Mouse (Mus musculus) limb, embryonic 14.5 days (tissue): ENCODE results near the gene Hist1h3c. TPM values are rescaled to one million over a fixed set of nuclear protein-coding genes. Genes with fewer than 3 reads are reported as not detected.

ENCODE experiments used
- ATAC-seq: fragments of 200-750 bp; cut with Nextera tagmentation; 2 replicates; pipeline ENCODE4 v1.8.0; 2017; ENCODE audit warnings: low read depth, moderate number of reproducible peaks, moderate TSS enrichment; ENCODE audit not compliant: low FRiP score
- DNase-seq: peaks from one replicate; pipeline ENCODE4 v3.0.0-alpha.2; 2015; ENCODE audit warnings: low spot score
- H3K27ac ChIP-seq: fragments of 300-500 bp; sonication (generic); replicated peaks from 2 replicates; pipeline ENCODE4 v1.5.1; 2014; ENCODE audit warnings: low read depth, mild to moderate bottlenecking, low read length, moderate library complexity, mixed read lengths
- H3K27me3 ChIP-seq: fragments of 300-500 bp; sonication (generic); 2 replicates; pipeline ENCODE4 v1.6.1; 2014; ENCODE audit warnings: low read length, mixed read lengths; ENCODE audit not compliant: control insufficient read depth, insufficient read depth
- H3K36me3 ChIP-seq: fragments of 300-500 bp; sonication (generic); 2 replicates; pipeline ENCODE4 v1.6.1; 2014; ENCODE audit warnings: mild to moderate bottlenecking, low read length, moderate library complexity, mixed read lengths; ENCODE audit not compliant: control insufficient read depth, insufficient read depth
- H3K4me1 ChIP-seq: fragments of 300-500 bp; sonication (generic); 2 replicates; pipeline ENCODE4 v1.6.1; 2014; ENCODE audit warnings: antibody characterized with exemption, low read length, mixed read lengths; ENCODE audit not compliant: control insufficient read depth, insufficient read depth
- H3K4me2 ChIP-seq: fragments of 300-500 bp; sonication (generic); replicated peaks from 2 replicates; pipeline ENCODE4 v1.6.1; 2014; ENCODE audit warnings: low read depth, mild to moderate bottlenecking, low read length, moderate library complexity; ENCODE audit not compliant: severe bottlenecking
- H3K4me3 ChIP-seq: fragments of 300-500 bp; sonication (generic); replicated peaks from 2 replicates; pipeline ENCODE4 v1.5.1; 2014; ENCODE audit warnings: low read length
- H3K9ac ChIP-seq: fragments of 300-500 bp; sonication (generic); 2 replicates; pipeline ENCODE4 v1.6.1; 2014; ENCODE audit warnings: mild to moderate bottlenecking, low read depth, low read length, moderate library complexity; ENCODE audit not compliant: severe bottlenecking
- H3K9me3 ChIP-seq: fragments of 300-500 bp; sonication (generic); 2 replicates; pipeline ENCODE4 v1.6.1; 2016; ENCODE audit warnings: low read length; ENCODE audit not compliant: control insufficient read depth
- POLR2A ChIP-seq: fragments of 200-500 bp; IDR thresholded peaks from 2 replicates; pipeline ENCODE4 v1.8.0; 2012; ENCODE audit warnings: inconsistent platforms, mild to moderate bottlenecking, moderate library complexity, borderline replicate concordance; ENCODE audit not compliant: insufficient read depth, insufficient read length; ENCODE audit errors: extremely low read depth
- WGBS: fragments of 180-500 bp; shearing (Covaris S2); extraction: QIAGEN DNeasy Blood & Tissue Kit; methylation state at CpG from one replicate; pipeline ENCODE4 v1.1.7; 2014; 5-methylcytosine and 5-hydroxymethylcytosine counted together
- polyA plus RNA-seq, 2 experiments: library from polyadenylated mRNA; depleted of rRNA in 1 of 2; stranded (reverse) in 1 of 2; unstranded in 1 of 2; fragments of >200 nt; fragmentation: Nextera tagmentation in 1 of 2; extraction: Ambion mirVana in 1 of 2; gene quantifications; 2 replicates each; pipeline versions ENCODE4 v1.2.1 to v1.2.3; 2012 to 2014

Hist1h3c gene
- polyA plus RNA-seq, 2 experiments, result 8.1 to 41.4 TPM

DNA sequence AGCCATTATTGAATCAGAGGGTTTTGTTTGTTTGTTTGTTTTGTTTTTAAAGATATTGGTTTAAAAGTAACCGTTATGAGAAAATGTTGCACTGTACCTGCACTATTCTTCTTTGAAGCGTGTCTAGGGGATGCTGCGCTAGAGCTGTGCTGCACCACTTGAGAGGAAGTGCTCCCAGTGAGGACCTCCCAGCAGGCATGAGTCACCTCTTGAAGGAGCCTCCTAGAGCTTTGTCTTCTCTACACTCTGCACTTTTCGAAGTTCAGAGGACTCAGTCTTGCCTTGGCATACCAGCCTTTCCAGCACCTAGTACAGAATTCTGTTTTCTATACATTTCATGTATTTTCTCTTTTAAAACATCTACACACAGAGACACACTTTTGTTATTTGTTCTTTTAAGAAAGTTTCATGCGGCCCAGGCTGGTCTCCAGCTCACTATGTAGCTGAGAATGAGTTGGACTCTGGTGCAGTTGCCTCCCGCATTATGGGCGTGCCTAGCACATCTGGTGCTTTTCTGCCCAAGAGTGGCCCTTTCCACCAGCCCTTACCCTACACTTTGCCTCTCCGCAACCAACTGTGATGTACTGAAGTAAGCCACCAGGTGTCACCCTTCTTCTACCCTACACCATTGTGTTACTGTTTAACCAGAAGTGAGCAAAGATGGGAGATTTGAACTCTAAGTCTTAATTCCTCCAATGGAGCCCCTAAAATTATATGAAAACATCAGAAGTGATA, 44.4 kb downstream of the Hist1h3c start:
- Histone ChIP-seq H3K4me2 (no peak overlapping the region), H3K27me3 (no peaks in the 10 kb centered on the region), H3K4me1 (peaks cover 7% of the 10 kb centered on the region; the same call in 1 of the 2 replicates), H3K9me3 (no peaks in the 10 kb centered on the region), H3K36me3 (no peaks in the 10 kb centered on the region), H3K27ac (no peak overlapping the region), H3K9ac (no peak overlapping the region), H3K4me3 (no peak overlapping the region)
- WGBS, result 30% methylated on average over 8 of the region's 8 CpGs
- peak; percentile 93 for DNase-seq
- TF ChIP-seq POLR2A, result no peak
- ATAC-seq, result peak; percentile 45

DNA sequence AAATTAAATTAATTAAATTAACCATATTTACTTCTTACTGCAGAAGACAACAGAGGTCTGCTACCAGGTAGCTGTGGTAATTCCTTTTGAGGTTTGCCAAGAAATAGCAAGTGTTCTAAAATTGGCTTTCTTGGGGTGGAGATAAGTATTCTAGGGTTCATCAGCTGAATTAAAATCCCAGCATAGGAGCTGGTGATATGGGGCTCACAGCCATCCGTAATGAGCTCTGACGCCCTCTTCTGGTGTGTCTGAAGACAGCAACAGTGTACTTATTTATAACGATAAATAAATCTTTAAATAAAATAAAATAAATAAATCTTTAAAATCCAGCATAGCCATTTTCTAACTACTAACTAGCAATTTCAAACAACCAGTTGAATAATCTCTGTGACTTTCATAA, 45.6 kb downstream of the Hist1h3c start:
- H3K27me3 ChIP-seq, result no peaks in the 10 kb centered on the region
- no peaks in the 10 kb centered on the region for H3K9me3 ChIP-seq
- no peak overlapping the region for H3K4me3 ChIP-seq
- peaks cover 8% of the 10 kb centered on the region; the same call in 1 of the 2 replicates for H3K4me1 ChIP-seq
- H3K9ac ChIP-seq, result no peak overlapping the region
- no peak overlapping the region for H3K27ac ChIP-seq
- ATAC-seq, result no peak
- H3K36me3 ChIP-seq, result no peaks in the 10 kb centered on the region
- WGBS, result 67% methylated on average over 3 of the region's 3 CpGs
- no peak for DNase-seq
- H3K4me2 ChIP-seq, result no peak overlapping the region
- no peak for TF ChIP-seq POLR2A

DNA sequence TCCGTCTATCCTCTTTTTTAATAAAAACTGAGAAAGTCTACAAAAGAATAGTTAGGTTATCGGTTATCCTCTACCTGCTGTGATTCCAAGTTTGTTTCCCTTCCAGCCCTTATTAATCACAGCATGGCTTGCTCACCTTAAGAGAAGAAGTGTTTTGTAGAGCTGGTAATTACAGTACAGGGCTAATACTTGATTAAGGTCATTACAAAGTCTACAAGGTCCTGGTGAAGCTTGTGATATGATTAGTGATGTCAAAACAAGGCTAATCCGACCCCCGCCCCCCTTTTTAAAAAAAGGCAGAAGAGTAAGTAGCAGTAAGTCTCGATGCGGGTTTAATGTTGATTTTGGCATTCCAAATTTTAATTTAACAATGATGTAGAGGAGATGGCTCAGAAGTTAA, 46.4 kb downstream of the Hist1h3c start:
- DNase-seq, result no peak
- Histone ChIP-seq H3K4me3 (no peak overlapping the region), H3K4me1 (peaks cover 8% of the 10 kb centered on the region; the same call in 1 of the 2 replicates), H3K4me2 (peak overlapping the region; percentile 76), H3K36me3 (no peaks in the 10 kb centered on the region), H3K27ac (peak overlapping the region; percentile 39), H3K9ac (no peak overlapping the region), H3K9me3 (no peaks in the 10 kb centered on the region), H3K27me3 (no peaks in the 10 kb centered on the region)
- TF ChIP-seq POLR2A, result no peak
- 62% methylated on average over 6 of the region's 6 CpGs for WGBS
- ATAC-seq, result no peak

DNA sequence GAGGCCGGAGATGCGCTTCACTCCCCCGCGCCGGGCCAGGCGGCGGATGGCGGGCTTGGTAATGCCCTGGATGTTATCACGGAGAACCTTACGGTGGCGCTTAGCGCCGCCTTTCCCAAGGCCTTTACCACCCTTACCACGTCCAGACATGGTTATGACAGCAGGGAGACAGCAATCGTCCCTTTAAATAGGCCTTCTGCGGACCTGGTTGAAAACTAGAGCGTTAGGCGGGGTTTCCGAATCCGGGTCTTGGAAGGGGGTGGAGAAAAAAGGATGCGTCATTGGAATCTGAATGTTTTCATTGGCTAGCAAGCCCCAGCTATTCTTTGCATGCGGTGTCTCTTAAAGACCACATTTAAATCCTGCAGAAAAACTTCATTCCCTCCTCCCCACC, 47.1 kb downstream of the Hist1h3c start, which contains the start of gene Hist1h4c:
Gene Hist1h4c (minus strand): TSS at position 155 of the 394 bp plus-strand sequence.
- H3K4me2 ChIP-seq, result peak within 1 kb of the TSS; percentile 76
- H3K27me3 ChIP-seq, result no peaks in the 10 kb centered on the region
- peak within 1 kb of the TSS; percentile 85 for H3K27ac ChIP-seq
- H3K4me3 ChIP-seq, result peak within 1 kb of the TSS; percentile 43
- peak; percentile 93 for ATAC-seq
- H3K9ac ChIP-seq, result peak within 1 kb of the TSS; percentile 53
- H3K9me3 ChIP-seq, result no peaks in the 10 kb centered on the region
- H3K4me1 ChIP-seq, result peaks cover 8% of the 10 kb centered on the region; the same call in 1 of the 2 replicates
- WGBS, result under 1% methylated on average over 14 of the region's 22 CpGs
- peak; percentile 99 for DNase-seq
- no peaks in the 10 kb centered on the region for H3K36me3 ChIP-seq
- peak; percentile 99; the same call in 1 of the 2 replicates for TF ChIP-seq POLR2A

DNA sequence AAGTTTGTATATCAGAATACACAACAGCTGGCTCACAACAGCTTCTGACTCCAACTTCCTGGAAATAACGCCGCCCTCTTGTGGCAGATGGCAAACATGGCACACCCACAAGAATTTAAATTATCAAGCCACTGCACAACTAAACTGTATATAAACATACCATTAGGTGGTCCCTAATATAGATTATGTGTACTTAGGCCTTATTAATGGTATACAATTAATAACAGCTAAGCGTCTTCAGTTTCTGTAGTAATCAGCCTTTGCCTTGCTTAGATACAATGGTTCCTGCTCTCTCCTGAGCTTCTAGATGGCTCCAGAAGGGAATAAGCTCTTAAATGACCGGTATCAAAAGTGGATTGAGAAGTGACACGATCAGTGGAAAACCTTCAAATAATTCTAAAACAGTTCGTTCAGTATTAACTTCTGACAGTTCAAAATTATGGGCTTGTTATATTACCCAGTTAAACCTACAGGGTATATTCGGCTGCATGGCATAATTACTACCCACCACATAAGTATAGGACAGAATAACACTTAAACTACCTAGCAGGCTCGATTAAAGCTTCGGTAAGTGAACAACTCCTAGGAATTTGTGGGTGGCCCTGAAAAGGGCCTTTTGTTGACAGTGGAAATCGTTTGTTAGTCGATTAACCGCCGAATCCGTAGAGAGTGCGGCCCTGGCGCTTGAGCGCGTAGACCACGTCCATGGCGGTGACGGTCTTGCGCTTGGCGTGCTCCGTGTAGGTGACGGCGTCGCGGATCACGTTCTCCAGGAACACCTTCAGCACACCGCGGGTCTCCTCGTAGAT, 47.7 kb downstream of the Hist1h3c start:
- Histone ChIP-seq H3K4me2 (peak overlapping the region; percentile 76), H3K4me3 (peak overlapping the region; percentile 43), H3K9ac (peak overlapping the region; percentile 53), H3K27ac (peak overlapping the region; percentile 85), H3K27me3 (no peaks in the 10 kb centered on the region), H3K4me1 (peaks cover 8% of the 10 kb centered on the region; the same call in 1 of the 2 replicates), H3K9me3 (no peaks in the 10 kb centered on the region), H3K36me3 (no peaks in the 10 kb centered on the region)
- ATAC-seq (peak; percentile 70), DNase-seq (peak; percentile 72)
- TF ChIP-seq POLR2A, result no peak
- WGBS, result under 1% methylated on average over 21 of the region's 32 CpGs
